In the genomic region with DNA sequence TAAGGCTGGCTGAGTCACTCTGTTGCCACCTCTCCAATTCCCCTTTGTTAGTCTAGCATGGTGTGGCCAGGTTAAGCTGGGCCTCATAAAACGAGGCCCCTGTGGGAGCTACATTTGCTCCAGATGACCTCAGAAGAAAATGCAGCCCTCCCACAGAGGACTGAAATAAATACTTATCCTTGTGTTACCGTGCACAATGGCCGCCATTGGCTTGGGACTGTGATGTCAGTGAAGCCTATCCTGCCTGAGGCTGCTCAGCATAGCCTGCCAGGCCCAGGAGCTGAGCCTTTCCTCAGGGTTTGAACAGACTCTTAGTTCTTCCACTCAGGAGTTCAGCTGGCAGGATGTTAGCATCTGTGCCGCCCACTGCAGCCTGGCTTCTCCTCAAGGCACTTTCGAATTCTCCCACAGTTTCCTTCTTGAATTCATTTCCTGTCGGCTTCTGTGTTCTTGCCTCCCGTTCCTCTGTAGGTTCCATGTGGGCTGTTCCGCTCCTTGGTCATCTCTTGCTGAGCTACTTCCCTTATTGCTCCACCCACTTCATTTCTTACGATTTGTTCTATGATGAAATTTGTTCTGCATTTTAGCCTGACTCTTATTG, we compare ENCODE assay signal across 8 mouse cellular contexts. TPM values are rescaled to one million over a fixed set of nuclear protein-coding genes. Genes with fewer than 3 reads are reported as not detected.
DNase-seq lines count a peak whose midpoint lies in the region; ATAC-seq and TF ChIP-seq lines count a peak whose summit lies in the region.

No protein-coding gene starts in this region.

- peak; percentile 29 for DNase-seq in urinary bladder, postnatal 14 days (ENCODE audit: low spot score)
- no peak for DNase-seq in urinary bladder, postnatal 10 days (ENCODE audit: low spot score)
- DNase-seq in left cerebral cortex, adult 8-10 months (ENCODE audit: low spot score in 2 of 2): peak; percentile 30 to 78
- peak; percentile 51 for DNase-seq in stomach, postnatal 0 days (ENCODE audit: low spot score)
- DNase-seq in T-cell, adult 2 months (ENCODE audit: low spot score): no peak

- TF ChIP-seq EP300 in stomach, postnatal 0 days (optimal IDR thresholded peaks at IDR 0.05): no peak

- no peak overlapping the region for H3K9ac ChIP-seq in forebrain, embryonic 16.5 days (replicated peaks; ENCODE audit: low read depth, low read length)
- H3K9ac ChIP-seq in hindbrain, embryonic 13.5 days: no peak overlapping the region
- H3K9ac ChIP-seq in stomach, postnatal 0 days (ENCODE audit: low read length): no peak overlapping the region

- no peak overlapping the region for H3K4me2 ChIP-seq in forebrain, embryonic 16.5 days (ENCODE audit: low read length)
- H3K4me2 ChIP-seq in hindbrain, embryonic 13.5 days: no peak overlapping the region
- H3K4me2 ChIP-seq in stomach, postnatal 0 days (replicated peaks; ENCODE audit: low read depth): no peak overlapping the region

- H3K36me3 ChIP-seq in forebrain, embryonic 16.5 days (ENCODE audit: control insufficient read depth, insufficient read depth): no peaks in the 10 kb centered on the region
- H3K36me3 ChIP-seq in hindbrain, embryonic 13.5 days: no peaks in the 10 kb centered on the region
- no peaks in the 10 kb centered on the region for H3K36me3 ChIP-seq in stomach, postnatal 0 days (ENCODE audit: control insufficient read depth, insufficient read depth, low read length)

- no peak overlapping the region for H3K4me3 ChIP-seq in forebrain, embryonic 16.5 days (replicated peaks; ENCODE audit: low read length)
- H3K4me3 ChIP-seq in hindbrain, embryonic 13.5 days: no peak overlapping the region
- H3K4me3 ChIP-seq in stomach, postnatal 0 days (ENCODE audit: low read depth, low read length): no peak overlapping the region

- WGBS in forebrain, embryonic 16.5 days: 37% methylated on average over 9 of the region's 9 CpGs
- 43% methylated on average over 9 of the region's 9 CpGs for WGBS in hindbrain, embryonic 13.5 days
- WGBS in stomach, postnatal 0 days: 44% methylated on average over 9 of the region's 9 CpGs

- no peaks in the 10 kb centered on the region for H3K27me3 ChIP-seq in forebrain, embryonic 16.5 days (replicated peaks; ENCODE audit: control insufficient read depth, insufficient read depth, low read length)
- no peaks in the 10 kb centered on the region for H3K27me3 ChIP-seq in hindbrain, embryonic 13.5 days
- no peaks in the 10 kb centered on the region for H3K27me3 ChIP-seq in stomach, postnatal 0 days (ENCODE audit: control insufficient read depth, insufficient read depth, low read length)

- TF ChIP-seq CTCF in stomach, postnatal 0 days (IDR thresholded peaks at IDR 0.05; ENCODE audit: low read depth): no peak

- H3K27ac ChIP-seq in forebrain, embryonic 16.5 days (ENCODE audit: low read length): no peak overlapping the region
- H3K27ac ChIP-seq in hindbrain, embryonic 13.5 days: peak overlapping the region; percentile 14; the same call in 1 of the 2 replicates
- peak overlapping the region; percentile 31 for H3K27ac ChIP-seq in stomach, postnatal 0 days (replicated peaks)

- H3K9me3 ChIP-seq in forebrain, embryonic 16.5 days (ENCODE audit: control insufficient read depth, low read length): no peaks in the 10 kb centered on the region
- no peaks in the 10 kb centered on the region for H3K9me3 ChIP-seq in hindbrain, embryonic 13.5 days
- H3K9me3 ChIP-seq in stomach, postnatal 0 days (ENCODE audit: control insufficient read depth, low read length): no peaks in the 10 kb centered on the region

- peaks cover 2% of the 10 kb centered on the region; the same call in 1 of the 2 replicates for H3K4me1 ChIP-seq in forebrain, embryonic 16.5 days (replicated peaks; ENCODE audit: control insufficient read depth, insufficient read depth, low read length)
- H3K4me1 ChIP-seq in hindbrain, embryonic 13.5 days (replicated peaks): peaks cover 6% of the 10 kb centered on the region; the same call in 1 of the 2 replicates
- peaks cover 8% of the 10 kb centered on the region for H3K4me1 ChIP-seq in stomach, postnatal 0 days (replicated peaks; ENCODE audit: control insufficient read depth, insufficient read depth)

- peak; percentile 49; the same call in 1 of the 2 replicates for ATAC-seq in forebrain, embryonic 16.5 days
- no peak for ATAC-seq in hindbrain, embryonic 13.5 days (ENCODE audit: low FRiP score)
- peak; percentile 90 for ATAC-seq in megakaryocyte, adult 5-6 weeks (ENCODE audit: poor library complexity, severe bottlenecking)
- ATAC-seq in stomach, postnatal 0 days (ENCODE audit: low FRiP score, low TSS enrichment): peak; percentile 81

RNA-seq across cellular contexts. Expression of a gene that starts 33.7 kb away (rescaled TPM):
- polyA plus RNA-seq in forebrain, embryonic 16.5 days (2015; fragmentation: Nextera tagmentation; extraction: Ambion mirVana): 24.4 and 25.3 TPM in 2 replicates
- polyA plus RNA-seq in hindbrain, embryonic 13.5 days (2015; fragmentation: Nextera tagmentation; extraction: Ambion mirVana): 65.6 and 70.9 TPM in 2 replicates
- total RNA-seq in left cerebral cortex, adult 8-10 months (2022): 10 to 100 TPM; 24.1 to 31.4 (median 25.1) TPM
- total RNA-seq in megakaryocyte, adult 5-6 weeks (2015): 8.6 and 9.1 TPM in 2 replicates
- 0.84 and 1.2 TPM in 2 replicates for total RNA-seq in megakaryocyte, adult 5-6 weeks (2017)
- polyA plus RNA-seq in stomach, postnatal 0 days (2015; fragmentation: Nextera tagmentation; extraction: Ambion mirVana): 29.6 and 32.3 TPM in 2 replicates

Comparison
In these comparisons a context has a peak if more than half of its experiments do, and no peak if none do; other contexts are left out.
1. DNase-seq: peak in urinary bladder, postnatal 14 days (single experiment), left cerebral cortex, adult 8-10 months (2 of 2) and stomach, postnatal 0 days (single experiment); none in urinary bladder, postnatal 10 days (single experiment) and T-cell, adult 2 months (single experiment).